Mouse (Mus musculus) olfactory bulb, adult 2 months (tissue): Measurements from ENCODE around the gene Cdca4.

Source experiments
- CTCF ChIP-seq: fragments of 200-500 bp; IDR thresholded peaks from 2 replicates; pipeline ENCODE4 v1.5.1; 2012; ENCODE audit warnings: low read depth, mild to moderate bottlenecking, low read length, moderate library complexity; ENCODE audit not compliant: insufficient read depth
- POLR2A ChIP-seq: fragments of 200-500 bp; IDR thresholded peaks from 2 replicates; pipeline ENCODE4 v1.6.1; 2012; ENCODE audit warnings: mild to moderate bottlenecking, low read depth, low read length, moderate library complexity; ENCODE audit not compliant: insufficient read depth

DNA sequence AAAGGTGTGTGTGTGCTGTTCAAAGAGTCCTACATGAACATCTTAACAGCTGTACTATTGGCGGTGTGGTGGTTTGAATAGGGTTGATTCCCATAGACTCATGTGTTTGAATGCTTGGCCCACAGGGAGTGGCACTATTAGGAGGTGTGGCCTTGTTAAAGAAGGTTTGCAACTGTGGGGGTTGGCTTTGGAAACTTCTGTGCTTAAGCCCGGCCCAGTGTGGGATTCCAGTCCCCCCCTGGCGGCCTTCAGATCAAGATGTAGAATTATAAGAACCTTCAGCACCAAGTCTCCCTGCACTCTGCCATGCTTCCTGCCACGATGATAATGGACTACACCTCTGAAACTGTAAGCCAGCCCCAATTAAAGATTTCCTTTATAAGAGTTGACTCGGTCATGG lies 3.2 kb upstream of the Cdca4 start:
- TF ChIP-seq CTCF: no peak
- no peak for TF ChIP-seq POLR2A
